Mouse (Mus musculus) B cell, adult 2 months (primary cell): ENCODE measurements around the gene Ica1l.
A peak's percentile ranks its signal among the peaks of the same experiment; 100 is the strongest.
"Not testable (repeated sequence)": the region's sequence is repeated elsewhere in the genome, so short reads cannot be mapped to it uniquely, and the experiment has no call there.

Experiments used
- DNase-seq, 2 experiments: peaks; one replicate each; pipeline ENCODE4 v3.0.0; 2022

Ica1l gene

DNA sequence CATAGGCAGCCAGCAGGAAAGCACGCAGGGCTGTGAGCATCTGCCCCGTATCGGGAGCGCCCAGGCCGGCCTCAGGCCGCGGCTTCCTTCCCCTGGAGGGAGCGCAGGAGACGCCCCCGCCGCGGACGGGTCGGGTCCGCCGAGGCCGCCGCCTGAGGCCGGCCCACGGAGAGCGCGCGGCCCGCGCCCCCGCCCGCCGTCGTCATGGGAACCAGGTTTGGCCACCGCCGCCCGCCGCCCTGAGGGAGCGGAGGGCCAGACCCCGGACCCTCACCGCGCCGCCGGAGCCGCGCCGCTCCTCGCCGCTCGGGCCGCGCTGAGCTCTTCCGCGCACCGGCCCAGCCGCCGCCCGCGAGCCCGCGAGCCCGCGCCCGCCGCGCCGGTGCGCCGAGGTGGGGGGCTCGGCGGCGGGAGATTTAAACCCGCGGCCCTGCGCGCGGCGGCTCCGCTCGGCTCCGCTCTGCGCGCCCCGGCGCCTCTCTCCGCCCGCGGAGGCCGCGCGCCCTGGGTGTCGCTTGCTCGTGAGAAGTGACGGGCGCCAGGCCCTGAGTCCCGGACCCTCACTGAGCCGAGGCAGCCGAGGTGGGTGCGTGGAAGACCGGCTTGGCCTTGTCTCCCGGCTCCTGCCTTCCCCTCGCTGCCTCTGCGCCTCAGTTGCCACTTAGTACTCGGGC, at the start of gene Ica1l:
TSS of gene Ica1l (minus strand) at position 389 of the 674 bp plus-strand sequence.
- DNase-seq, result peak; percentile 41 to 50

DNA sequence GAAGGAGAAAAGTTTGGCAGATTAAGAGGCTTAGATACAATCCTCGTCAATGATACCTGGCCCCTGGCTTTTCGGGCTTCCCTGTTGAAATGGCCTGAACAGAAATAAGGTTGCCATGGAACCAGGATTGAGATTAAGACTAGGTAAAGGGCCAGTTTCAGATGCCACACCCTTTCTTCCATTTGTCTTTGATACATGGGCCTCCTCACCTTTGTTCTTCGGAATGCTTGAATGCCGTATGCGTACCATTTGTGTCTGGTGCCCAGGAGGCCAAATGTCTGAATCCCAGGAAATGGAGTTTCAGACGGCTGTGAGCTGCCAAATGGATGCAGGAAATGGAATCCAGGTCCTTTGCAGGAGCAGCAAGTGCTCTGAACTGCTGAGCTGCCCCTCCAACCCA, 33.4 kb upstream of the Ica1l start:
- no peak for DNase-seq

DNA sequence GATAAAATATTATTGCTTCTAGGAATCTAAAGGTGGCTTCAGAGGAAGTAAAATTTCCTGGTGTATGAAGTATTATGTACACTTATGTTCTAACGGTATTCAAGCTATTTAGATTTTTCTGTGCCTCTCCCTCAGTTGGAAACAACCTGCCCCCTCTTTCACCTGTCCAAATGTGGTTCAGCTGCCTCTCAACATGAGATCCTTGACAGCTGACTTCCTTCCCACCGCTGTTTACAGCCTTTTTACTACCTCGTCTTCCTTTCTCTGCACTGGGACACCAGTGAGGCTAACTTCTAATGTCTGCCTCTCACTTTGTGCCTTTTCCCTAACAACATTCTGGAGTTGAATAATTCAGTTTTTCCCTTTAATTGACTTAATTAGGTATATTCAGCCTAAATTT, 32.6 kb upstream of the Ica1l start:
- DNase-seq, result no peak

DNA sequence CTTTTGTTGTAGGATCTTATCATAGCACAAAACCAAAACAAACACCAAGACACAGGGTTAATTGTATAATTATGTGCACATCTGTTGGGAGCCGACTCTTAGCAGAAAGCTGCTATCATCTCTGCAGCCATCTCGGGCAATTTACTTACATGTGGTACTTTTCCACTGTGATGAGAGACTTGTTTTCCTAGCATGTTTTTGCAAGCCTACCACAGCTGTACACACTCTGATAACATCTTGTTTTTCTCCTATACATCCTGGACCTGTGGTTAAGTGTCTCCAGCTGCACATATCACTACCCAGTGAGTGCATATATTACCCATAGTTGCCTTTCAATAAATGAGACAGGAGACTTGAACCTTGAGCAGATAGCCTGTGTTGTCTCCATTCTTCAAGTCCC, 32.0 kb upstream of the Ica1l start:
- DNase-seq, result no peak

DNA sequence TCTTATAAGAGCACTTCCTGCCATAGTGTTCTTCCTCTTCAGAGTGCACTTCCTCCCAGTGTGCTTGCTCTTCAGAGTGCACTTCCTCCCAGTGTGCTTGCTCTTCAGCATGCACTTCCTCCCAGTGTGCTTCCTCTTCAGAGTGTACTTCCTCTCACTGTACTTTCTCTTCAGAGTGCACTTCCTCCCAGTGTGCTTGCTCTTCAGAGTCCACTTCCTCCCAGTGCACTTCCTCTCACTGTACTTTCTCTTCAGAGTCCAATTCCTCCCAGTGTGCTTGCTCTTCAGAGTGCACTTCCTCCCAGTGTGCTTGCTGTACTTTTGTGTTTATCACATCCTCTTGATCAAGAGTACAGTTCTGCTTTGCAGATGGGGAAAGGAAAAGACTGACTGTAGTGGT, 27.7 kb upstream of the Ica1l start:
- DNase-seq, result peak; percentile 29 to 35

DNA sequence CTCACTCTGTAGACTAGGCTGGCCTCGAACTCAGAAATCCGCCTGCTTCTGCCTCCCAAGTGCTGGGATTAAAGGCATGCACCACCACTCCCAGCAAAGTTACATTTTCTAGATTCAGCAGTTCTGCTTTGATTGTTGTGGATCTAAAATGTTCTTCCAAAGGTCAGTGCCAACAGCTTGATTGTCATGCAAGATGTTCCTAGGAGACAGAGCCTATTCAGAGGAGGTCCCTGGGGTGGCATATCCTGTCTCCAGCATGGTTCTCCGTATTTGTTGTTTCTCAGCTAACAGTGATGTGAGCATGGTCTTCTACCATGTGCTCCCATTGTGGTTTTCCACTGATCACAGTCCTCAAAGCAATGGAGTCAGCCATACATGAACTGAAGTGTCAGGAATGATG, 13.3 kb upstream of the Ica1l start:
- DNase-seq, result no peak

DNA sequence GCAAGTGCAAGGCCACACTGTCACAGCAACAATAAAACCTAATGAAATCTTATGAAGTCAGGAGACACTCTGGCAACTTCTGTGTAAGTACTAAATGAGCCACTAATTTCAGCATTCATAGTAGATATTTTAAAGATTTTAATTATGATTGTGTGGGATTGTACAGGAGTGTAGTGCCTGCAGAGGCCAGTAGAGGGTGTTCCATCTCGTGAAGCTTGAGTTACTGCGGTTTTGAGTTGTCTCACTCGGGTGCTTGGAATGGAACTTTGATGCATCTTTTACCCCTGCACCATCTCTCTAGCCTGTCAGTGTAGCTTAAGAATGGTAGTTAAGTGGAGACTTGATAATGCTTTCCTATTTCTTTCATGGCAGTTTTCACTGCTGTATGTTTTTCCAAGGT, 11.7 kb upstream of the Ica1l start:
- peak; percentile 39 to 41 for DNase-seq

DNA sequence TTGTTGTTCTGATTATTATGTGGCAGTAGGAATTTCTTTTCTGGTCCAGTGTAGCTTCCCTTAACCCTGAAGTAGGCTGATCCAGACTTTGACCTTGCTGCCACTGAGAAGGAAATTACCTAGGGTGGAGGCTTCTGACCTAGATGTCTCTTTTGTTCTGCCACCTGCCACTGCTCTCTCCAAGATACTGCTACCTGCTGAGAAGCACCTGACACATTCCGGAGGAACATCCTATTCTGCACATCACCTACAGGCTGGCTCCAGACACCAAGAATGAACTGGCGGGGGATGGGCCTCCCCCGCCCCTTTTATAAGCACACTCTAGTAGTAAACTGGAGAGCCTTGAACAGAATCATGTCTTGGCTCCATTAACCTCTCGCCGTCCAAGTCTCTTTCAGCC, 4.5 kb upstream of the Ica1l start:
- DNase-seq, result not testable (repeated sequence)

DNA sequence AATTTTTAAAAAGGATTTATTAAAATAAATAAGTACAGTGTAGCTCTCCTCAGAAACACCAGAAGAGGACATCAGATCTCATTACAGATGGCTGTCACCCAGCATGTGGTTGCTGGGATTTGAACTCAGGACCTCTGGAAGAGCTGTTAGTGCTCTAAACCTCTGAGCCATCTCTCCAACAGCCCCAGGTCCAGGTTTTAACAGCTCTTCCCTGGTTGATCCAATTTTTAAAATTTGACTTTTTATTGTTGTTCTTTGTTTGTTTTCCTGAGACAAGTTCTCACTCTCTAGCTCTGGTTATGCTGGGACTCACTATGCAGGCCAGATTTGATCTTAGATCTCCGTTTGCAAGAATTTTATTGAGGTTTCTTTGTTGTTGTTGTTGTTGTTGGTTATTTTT, 1.6 kb upstream of the Ica1l start:
- no peak for DNase-seq

DNA sequence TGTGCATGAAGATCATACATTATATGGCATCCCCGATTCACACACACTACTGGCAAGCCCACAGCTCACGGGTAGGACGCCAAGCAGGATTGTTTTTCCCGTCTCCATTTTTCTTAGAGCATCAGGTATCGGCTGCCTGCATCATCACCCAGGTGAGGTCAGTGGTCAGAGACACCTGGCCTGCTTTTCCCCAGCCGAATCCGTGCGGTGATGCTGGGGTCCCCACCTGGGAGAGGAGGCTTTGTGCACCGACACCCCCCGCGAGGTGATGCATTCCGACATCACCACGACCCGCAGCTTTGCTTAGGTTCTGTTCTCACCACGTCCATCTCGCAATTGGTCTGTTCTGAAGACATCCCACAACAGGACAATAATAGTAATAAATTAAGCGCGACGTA, 587 bp downstream of the Ica1l start:
- DNase-seq, result no peak

DNA sequence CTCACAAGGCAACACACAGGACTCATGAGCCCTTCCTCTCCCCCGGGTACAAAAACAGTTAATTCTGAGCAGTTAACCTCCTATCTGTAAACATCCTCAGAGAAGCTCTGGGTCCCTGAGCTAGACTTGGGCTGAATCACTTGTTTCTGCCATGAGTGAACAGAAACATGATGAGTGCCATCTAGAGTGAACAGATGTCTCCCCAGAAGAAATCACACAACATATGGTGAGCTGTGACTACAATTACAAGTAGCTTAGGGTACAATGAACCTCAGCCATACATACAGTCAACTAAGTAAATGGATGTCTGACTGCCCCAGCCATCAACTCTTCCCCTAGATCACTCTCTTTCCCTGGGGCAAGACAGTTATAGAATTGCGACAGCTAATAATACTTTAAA, 7.9 kb downstream of the Ica1l start:
- DNase-seq, result no peak

DNA sequence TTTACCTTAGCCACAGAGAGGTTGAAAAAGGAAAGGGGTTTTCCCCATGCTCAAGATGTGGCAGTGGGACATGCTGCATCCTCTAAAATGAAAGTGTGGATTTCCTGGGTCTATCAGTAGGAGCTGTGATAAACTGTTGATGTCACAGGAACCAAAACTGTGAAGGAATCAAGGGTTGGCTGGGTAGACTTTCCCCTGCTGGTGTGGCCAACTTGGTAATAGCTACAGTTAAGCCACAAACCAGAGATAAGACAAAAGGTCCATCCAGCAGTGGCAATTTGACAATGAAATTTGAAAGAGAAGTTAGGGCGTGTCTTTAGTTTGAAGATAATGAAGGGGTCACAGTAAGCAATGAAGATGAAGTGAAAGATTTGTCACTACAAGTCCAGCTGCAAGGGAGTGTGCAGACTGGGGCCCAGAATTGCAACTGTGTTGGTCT, 25.9 kb downstream of the Ica1l start:
- peak in 1 of 2 experiments; percentile 7 for DNase-seq

DNA sequence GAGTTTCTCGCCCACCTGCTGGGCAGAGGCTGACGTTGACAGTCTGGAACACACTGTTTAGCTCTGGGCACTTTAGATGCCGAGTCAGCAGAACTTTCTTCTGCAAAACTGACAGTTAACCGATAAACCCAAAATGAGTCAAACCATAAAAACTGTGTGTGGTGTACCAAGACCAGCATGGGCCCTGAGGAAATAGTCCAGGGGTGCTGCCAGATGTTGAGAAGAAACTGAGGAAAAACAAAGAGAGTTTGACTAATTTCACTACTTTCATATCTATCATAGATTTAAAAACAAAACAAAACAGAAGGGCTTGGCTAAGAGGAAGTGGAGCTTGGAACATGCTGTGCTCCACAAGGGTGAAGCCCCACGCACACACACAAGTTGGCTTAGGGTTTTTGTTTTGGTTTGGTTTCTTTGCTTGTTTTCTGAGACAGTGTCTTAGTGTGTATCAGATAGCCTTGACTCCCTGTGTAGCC, 26.8 kb downstream of the Ica1l start:
- peak; percentile 35 to 46 for DNase-seq

DNA sequence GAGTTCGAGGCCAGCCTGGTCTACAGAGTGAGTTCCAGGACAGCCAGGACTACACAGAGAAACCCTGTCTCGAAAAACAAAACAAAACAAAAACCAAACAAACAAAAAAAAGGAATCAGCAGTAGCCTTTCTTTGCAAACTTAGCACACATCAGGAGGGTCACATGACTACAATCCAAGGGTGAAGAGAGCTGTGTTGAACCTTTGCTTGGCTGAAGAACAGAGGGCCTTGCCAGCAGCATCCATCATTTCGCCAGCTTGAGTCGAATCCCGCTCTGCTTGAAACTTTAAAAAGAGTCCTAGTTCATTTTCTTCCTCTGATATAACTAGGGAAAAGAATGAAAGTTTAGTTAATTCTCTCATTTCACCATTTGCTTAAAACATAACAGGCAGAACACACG, 27.5 kb downstream of the Ica1l start:
- DNase-seq, result no peak

DNA sequence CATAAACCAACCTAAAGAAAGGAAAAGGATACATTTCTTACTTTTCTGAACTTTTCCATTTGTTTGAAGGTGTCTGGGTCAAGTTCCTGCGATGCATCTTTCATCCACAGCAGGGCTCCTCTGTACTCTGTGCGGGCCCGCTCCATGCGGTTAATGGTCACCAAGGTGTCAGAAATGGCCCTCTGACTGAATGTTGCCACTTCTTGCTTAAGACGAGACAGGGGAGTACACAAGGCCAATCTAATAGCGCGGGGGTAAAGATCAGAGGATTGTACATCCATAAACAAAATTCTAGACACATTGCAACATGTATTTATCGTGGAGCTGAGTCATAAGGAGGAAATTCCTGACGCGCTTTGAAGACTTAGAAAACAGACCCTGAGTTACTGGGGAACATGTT, 29.2 kb downstream of the Ica1l start:
- DNase-seq, result no peak

DNA sequence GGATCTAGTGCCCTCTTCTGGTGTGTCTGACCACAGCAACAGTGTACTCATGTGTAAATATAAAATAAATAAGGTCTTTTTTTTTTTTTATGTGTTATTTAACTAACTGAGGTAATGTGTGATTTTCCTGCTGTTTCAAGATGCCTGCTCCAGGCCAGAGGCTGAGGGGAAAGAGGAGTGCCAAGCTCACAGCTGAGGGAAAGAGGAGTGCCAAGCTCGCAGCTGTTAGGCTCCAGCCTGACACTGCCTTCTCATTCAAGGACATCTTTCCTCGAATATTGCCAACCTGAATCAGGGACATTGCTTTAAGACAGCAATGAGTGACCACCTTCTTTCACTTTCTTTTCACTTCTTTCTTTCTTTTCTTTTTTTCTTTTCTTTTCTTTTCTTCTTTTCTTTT, 34.2 kb downstream of the Ica1l start:
- no peak for DNase-seq

DNA sequence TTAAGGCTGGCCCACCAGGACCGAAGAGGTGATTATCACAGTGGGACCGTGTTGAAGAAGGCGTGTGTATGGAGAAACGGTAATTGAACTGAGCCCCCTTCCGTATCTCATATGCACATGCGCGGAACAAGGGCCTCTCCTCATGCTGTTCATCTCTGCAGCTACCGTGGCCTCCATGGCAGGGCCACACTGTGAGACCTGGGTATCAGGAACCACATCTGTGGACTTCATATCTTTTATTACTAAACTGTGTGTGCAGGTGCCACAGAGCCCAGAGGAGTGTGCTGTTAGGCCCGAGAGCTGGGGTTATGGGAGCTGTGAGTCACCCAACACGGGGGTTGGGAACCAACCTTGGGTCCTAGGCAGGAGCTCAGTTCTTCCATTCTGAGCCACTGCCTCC, 35.6 kb downstream of the Ica1l start:
- no peak for DNase-seq

DNA sequence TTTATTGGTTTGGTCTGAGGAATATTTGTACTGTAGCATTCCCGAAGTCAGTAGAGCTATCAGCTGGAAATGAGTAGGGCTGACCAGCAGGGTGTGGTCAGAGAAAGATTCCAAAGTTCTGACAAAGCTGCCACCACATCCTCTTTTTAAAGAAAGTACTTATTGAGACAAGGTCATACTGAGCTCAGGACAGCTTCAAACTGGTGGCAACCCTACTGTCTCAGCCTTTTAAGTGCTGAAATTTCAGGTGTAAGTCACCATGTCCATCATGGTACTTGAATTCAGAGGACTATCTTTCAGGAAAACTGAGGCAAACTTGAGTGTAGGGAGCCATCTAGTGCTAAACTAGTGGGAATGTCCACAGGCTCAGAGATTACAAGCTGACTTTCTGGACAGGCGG, 42.7 kb downstream of the Ica1l start:
- DNase-seq, result no peak

DNA sequence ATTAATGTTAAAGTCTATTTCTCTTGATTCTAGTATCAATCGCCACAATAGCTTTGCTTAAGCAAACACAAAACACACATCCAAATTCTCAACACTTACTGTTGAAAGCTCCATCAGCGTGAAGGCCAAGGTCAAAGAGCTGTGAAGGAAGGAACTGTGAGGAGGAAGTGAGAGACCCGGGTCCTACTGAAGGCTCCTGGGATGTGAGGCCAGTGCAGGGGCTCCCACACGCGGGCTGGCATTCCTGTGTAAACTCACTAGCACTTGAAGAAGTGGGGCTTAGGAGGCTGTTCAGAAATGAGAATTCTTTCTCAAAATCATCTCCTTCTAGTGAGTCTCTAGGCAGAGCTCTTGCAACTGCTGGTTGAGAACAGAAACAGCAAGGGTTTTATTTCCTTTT, 45.6 kb downstream of the Ica1l start:
- DNase-seq, result peak; percentile 13 to 14

DNA sequence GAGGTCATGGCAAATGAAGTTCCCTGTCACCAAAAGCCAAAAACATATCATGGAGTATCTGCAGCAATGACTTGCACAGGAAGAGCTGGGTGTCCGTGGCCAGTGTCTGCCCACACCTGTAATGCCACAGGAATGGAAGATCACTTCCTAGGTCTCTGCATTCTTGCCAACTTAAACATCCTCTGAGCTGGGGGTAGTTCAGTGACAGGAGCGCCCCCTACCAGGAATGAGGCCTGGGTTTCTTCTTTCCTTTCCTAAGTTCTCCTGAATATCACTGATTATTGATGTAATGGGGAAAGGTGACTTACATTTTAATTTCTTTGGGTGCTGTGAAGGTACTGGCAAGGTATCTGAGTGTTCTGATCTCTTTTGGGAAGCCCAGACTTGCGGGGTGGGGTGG, 47.3 kb downstream of the Ica1l start:
- no peak for DNase-seq

DNA sequence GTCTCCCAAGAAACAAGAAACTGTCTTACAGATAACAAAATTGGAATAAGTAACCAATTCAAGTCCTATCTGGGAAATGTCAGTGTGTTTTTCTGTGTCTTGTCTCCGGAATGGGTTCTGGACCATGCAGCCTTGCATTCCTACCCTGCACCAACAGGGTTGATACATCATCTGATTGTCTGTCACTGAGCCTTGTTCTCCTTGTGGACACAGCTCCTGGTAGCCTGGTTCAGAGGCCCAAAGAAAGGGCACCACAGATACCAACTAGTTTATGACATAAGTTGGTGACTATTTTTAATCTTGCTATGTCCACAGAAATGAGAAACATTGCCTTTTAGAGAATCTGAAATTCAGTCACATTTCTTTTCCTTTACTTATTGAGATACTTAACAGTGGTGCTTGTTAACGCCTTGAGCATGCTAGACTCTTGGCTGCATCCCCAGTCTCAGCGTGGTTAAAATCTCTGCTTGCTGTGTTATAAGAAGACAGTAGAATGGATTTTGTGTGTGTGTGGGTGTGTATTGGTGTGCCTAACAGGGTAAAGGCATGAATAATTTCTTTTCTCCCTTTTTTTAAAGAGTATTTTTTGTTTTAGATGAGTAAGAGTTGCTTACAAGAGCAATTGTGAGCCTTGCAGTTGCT, 55.5 kb downstream of the Ica1l start:
- DNase-seq, result no peak

DNA sequence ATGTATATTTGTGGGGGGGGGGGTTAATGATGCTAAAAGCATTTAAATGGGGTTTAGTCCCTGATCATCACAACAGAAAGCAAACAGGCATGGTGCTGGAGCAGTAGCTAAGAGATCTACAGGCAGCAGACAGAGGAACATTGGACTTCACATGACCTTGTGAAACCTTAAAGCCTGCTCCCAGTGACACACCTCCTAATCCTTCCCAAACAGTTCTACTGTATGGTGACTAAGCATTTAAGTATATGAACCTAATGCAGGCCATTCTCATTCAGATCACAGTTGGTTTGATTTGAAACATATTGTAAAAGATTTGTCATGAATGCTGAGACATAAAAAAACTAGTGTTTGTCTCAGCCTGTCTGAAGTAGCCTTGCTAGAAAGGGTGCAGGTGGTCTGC, 56.4 kb downstream of the Ica1l start:
- DNase-seq, result no peak

DNA sequence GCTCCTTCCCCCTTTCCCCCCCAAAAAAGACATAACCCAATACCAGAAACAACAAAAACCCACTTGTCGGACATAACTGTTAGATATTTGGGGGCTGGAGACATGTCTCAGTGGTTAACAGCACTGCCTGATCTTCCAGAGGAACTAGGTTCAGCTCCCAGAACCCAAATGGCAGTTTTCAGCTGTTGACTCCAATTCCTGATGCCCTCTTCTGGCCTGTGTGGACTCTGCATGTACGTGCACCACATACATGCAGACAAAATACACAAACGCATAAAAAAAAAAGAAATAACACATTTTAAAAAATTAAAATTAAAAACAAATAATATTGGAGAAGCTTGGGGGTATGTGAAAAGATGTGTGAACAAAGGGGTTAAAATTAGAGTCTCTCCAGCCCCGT, 75.7 kb downstream of the Ica1l start:
- DNase-seq, result peak; percentile 45 to 48

DNA sequence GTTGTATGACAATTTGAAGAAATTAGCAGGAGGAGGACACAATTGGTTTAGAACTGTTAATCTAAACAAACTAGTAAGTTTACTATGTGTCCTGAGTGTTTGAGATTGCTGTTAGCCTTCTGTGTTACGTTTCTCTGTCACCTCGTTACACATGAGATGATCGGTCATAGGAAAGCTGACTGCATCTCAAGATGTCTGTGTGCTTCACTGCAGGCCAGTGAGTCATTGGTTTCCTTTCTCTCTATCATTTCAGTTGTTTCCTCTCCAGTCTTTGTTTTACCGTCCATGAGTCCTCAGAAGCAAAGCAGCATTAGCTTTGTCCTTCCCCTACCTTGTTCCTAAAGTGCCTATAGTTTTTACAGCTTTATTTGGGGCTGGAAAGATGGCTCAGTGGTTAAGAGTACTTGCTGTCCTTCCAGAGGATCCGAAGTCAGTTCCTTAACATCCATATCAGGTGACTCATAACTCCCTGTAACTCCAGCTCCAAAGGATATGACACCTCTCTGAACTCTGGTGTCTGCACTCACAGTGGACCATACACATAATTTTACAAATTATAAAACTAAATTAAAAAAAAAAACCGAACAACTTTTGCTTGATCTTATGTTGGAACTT, 76.7 kb downstream of the Ica1l start:
- no peak for DNase-seq
